Mouse (Mus musculus): Measurements from ENCODE around the gene Fgfr2.

GRCm38 (mm10) chr7:132587167-132587566, 536.0 kb downstream of the Fgfr2 start:
- no peak for TF ChIP-seq POLR2A (IDR thresholded peaks at IDR 0.05; ENCODE audit: control insufficient read depth, low read depth, low read length)
- no peak for TF ChIP-seq CTCF (IDR thresholded peaks at IDR 0.05; ENCODE audit: control insufficient read depth, insufficient read depth, insufficient replicate concordance, low read depth, low read length)
